Mouse (Mus musculus) layer of hippocampus, adult 11-12 months (tissue): ENCODE measurements around the gene Ap5z1.

Source experiments
- DNase-seq: peaks from one replicate; pipeline ENCODE4 v3.0.0; 2022; ENCODE audit warnings: low spot score

Gene Ap5z1

GRCm38 (mm10) chr5:142521195-142521866, 57.6 kb downstream of the Ap5z1 start:
- DNase-seq = no peak

- no peak for DNase-seq
Observed at GRCm38 (mm10) chr5:142524711-142525464, 61.1 kb downstream of the Ap5z1 start.
